Mouse (Mus musculus) MEL (cell line): Measurements from ENCODE around the gene Olfr523.

ENCODE experiments used
- CHD1 ChIP-seq: IDR thresholded peaks from 2 replicates; pipeline ENCODE4 v1.6.1; 2012; ENCODE audit warnings: low read depth, mild to moderate bottlenecking, inconsistent platforms, low read length, improper control_type of control experiment
- CHD2 ChIP-seq: IDR thresholded peaks from 2 replicates; pipeline ENCODE4 v1.6.1; 2011; ENCODE audit warnings: low read length, improper control_type of control experiment
- CTCF ChIP-seq, 3 experiments: IDR thresholded peaks in 2 of 3; conservative IDR thresholded peaks in 1 of 3; 2 replicates each; pipeline ENCODE4 v1.5.1; 2011 to 2012; ENCODE audit warnings: low read length in 3 of 3, low read depth in 2 of 3, mild to moderate bottlenecking in 2 of 3, improper control_type of control experiment in 1 of 3, inconsistent platforms in 1 of 3, mixed read lengths in 1 of 3, moderate library complexity in 1 of 3; ENCODE audit not compliant: control insufficient read depth in 1 of 3, insufficient read depth in 1 of 3, poor library complexity in 1 of 3, severe bottlenecking in 1 of 3
- E2F4 ChIP-seq: IDR thresholded peaks from 2 replicates; pipeline ENCODE4 v1.6.1; 2011; ENCODE audit warnings: low read depth, low read length, improper control_type of control experiment, borderline replicate concordance
- HCFC1 ChIP-seq: IDR thresholded peaks from 2 replicates; pipeline ENCODE4 v1.6.1; 2012; ENCODE audit warnings: low read depth, mild to moderate bottlenecking, inconsistent platforms, low read length, improper control_type of control experiment, moderate library complexity
- MYB ChIP-seq: IDR thresholded peaks from 2 replicates; pipeline ENCODE4 v1.6.1; 2011; ENCODE audit warnings: mild to moderate bottlenecking, low read depth, low read length, improper control_type of control experiment
- MYC ChIP-seq: IDR thresholded peaks from 2 replicates; pipeline ENCODE4 v1.6.1; 2011; ENCODE audit warnings: low read depth, mild to moderate bottlenecking, low read length, improper control_type of control experiment, moderate library complexity
- POLR2AphosphoS2 ChIP-seq: IDR thresholded peaks from 2 replicates; pipeline ENCODE4 v1.6.1; 2011; ENCODE audit warnings: low read length, improper control_type of control experiment
- TCF12 ChIP-seq: IDR thresholded peaks from 2 replicates; pipeline ENCODE4 v1.6.1; 2014; ENCODE audit warnings: low read depth, mild to moderate bottlenecking, inconsistent platforms, low read length, improper control_type of control experiment, moderate library complexity
- USF1 ChIP-seq: IDR thresholded peaks from 2 replicates; pipeline ENCODE4 v1.6.1; 2014; ENCODE audit warnings: low read depth, mild to moderate bottlenecking, inconsistent platforms, low read length, improper control_type of control experiment, moderate library complexity
- ZC3H11A ChIP-seq: IDR thresholded peaks from 2 replicates; pipeline ENCODE4 v1.6.1; 2012; ENCODE audit warnings: low read depth, mild to moderate bottlenecking, inconsistent platforms, low read length, improper control_type of control experiment
- ZNF384 ChIP-seq: IDR thresholded peaks from 2 replicates; pipeline ENCODE4 v1.6.1; 2012; ENCODE audit warnings: low read depth, mild to moderate bottlenecking, inconsistent platforms, low read length, improper control_type of control experiment

DNA sequence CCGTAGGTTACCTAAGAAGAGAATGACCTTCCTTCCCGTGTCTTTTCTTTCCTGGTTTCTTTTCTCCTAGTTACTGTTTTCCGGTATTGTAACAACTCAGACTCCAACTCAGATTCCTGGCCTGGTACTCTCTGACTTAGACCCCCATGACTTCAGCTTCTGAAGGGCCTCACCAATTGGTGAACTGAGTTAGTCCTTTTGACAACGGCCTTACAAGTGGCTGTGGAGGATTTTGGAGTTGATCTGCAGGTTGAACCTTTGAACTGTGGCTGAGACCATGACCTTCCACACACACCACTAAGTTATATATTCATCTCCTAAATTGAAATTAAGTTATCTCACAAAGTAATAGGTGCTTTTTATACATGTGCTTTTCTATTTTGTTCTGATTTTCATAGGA, 11.2 kb downstream of the Olfr523 start:
- TF ChIP-seq CTCF (IDR thresholded peaks at IDR 0.05 in 2 of 3, conservative IDR thresholded peaks at IDR 0.05 in 1 of 3; ENCODE audit: control insufficient read depth in 1 of 3, insufficient read depth in 1 of 3, low read depth in 2 of 3, low read length in 3 of 3, poor library complexity in 1 of 3, severe bottlenecking in 1 of 3), result no peak
- no peak for TF ChIP-seq ZNF384
- TF ChIP-seq CHD1, result no peak
- TF ChIP-seq CHD2, result no peak
- no peak for TF ChIP-seq ZC3H11A
- no peak for TF ChIP-seq MYC
- no peak for TF ChIP-seq USF1
- no peak for TF ChIP-seq POLR2AphosphoS2
- no peak for TF ChIP-seq HCFC1
- no peak for TF ChIP-seq E2F4
- TF ChIP-seq MYB, result no peak
- no peak for TF ChIP-seq TCF12
